Mouse (Mus musculus) lung, postnatal 14 days (tissue): ENCODE measurements at regions not wholly inside any gene's neighbourhood (a gene's known extent, or its start where the extent isn't known, plus 50 kb on each side); places are given as distances from the start of the nearest gene placed in this dataset.
"Not testable (repeated sequence)": the region's sequence is repeated elsewhere in the genome, so short reads cannot be mapped to it uniquely, and the experiment has no call there.

ENCODE experiments used
- DNase-seq: peaks from one replicate; pipeline ENCODE4 v3.0.0; 2021

DNA sequence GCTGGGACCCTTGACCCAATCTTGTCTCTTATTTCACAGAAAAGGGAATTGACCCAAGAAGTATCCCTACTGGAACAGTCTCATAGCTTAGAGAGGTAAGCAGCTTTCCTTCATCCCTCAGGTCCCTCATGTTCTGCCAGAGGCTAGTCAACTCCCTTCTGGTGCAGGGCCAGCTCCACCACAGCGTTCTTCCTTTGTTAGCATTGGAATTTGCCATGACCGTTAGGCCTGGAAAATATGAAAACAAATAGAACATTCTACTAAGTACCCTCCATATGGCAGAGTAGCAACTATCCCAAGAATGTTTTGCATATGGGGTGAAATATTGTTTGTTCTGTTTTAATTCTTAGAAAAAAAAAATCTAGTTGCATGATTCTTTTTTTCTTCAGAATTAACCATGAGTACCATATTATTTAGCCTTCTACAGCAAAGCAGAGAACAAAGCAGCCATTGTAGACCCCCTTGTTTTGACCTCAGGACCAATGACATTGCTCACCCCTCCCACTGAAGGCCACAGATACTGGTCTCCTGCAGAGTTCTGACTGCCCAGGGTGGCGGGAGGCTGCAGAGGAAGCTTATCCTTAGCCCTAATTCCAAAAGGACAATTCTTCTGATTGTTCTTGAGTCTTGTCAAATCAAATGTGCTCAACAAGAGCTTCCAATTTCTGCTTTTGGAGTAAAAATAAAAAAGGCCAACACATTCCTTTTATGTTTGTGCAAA lies 78.1 kb upstream of the Ehbp1 start:
- DNase-seq, result no peak

DNA sequence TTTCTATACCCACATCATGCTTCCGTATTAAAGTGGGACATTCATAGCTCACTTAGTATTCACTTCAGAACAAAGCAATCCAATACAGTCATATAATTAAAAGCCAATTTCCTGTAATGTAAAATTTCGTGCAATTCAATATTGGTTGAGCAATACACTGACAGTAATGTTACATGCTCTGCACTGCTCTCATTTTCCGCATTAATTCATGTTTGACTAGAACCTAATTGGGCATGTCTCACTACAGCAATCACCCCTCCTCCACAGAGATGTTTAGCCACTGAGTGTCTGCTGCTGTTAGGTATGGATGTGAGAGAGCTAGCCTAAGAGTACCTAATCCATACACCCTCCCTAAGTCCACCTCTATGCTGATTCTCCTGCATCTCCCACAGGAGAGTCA lies 79.7 kb upstream of the Ehbp1 start:
- DNase-seq, result no peak

DNA sequence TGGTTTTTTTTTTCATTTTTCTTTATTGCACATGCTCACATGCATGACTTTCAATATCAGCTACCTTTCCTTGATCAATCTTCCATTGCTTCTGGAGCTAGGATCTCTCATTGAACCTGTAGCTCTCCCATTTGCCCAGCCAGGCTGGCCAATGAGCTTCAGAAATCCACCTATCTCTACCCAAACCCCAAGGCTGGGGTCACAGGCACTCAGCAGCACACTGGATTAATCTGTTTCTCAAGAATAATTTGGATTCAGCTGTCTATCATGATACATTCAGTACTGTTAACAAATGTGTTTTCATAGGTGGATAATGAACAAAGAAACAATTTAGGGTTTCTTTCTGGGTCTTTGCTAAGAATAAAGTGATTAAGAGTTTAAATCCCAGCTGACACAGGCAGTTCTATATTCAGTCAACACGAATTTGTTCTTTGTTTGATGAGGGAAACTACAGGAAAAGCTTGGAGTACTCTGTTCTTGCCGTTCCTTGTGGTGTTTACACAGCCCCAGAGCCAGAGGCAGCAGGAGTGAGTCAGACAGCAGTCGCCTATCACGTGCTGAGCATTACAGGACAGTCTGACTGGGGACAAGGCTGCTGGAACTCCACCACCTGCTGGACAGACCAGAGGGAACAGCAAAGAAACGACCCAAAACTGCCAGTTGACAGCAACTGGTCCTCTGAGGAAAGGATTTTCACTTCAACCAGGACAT lies 74.6 kb upstream of the Tmem17 start:
- DNase-seq, result peak; percentile 69

DNA sequence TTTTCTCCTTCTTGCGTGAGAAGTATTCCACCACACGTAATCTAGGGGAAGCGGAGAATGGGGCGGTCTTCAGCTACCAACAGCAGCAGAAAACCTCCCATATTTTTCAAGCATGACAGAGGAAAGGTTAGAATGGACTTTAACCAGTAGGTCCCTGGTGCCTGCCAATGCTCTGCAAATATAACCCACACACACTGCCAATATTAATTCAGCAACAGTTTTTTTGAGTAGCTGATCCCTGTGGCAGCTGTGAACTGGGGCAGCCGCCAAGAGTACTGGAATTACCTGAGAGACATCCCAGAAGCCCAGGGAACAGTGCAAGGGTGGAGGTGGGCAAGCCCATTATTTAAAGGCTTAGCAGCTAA lies 74.1 kb upstream of the Tmem17 start:
- no peak for DNase-seq

DNA sequence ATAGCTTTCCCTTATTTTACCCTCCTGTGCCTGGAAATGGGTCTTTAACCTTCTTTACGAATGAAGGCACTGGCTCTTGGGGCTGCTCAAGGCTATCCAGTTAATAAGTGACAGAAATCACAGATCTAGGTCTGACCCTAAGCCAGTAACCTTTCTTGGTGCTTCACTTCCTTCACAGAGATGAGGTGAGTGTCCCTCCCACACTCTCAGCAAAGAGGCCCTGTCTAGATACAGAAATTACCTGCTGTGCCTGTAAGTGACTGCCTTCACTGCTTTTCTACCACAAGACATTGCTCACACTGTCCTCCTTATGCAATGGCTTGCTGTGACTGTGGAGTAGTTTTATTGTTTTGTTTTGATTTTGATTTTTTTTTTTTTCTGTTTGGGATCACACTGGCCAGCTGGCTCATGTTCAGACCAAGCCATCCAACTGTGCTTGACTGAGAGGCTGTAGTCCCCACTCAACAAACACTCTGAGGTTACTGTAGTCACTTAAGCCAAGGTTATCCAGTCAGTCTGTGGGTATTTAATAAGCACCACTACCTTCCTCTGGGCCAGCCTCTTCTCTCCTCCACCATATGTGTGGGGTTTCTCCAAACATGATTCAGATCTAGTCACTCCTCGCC lies 73.3 kb upstream of the Tmem17 start:
- DNase-seq, result peak; percentile 20

DNA sequence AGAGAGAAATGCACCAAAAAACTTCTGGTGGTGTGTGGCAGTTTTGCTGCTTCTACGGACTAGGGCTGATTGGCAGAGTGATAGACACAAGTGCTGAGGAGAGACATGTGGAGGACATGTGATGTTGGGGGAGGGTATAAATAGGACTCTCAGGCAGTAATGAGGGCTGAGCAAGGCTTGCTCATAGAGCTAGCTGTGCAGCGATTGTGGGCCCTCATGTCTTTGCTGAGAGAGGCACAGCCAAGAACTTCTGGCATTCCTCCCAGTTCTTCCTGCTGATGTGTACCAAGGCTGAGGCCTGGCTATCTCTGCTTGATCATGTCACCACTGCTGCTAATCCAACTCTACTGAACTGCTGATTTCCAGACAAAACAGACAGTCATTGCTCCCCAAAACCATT lies 71.4 kb upstream of the Tmem17 start:
- peak; percentile 39 for DNase-seq

DNA sequence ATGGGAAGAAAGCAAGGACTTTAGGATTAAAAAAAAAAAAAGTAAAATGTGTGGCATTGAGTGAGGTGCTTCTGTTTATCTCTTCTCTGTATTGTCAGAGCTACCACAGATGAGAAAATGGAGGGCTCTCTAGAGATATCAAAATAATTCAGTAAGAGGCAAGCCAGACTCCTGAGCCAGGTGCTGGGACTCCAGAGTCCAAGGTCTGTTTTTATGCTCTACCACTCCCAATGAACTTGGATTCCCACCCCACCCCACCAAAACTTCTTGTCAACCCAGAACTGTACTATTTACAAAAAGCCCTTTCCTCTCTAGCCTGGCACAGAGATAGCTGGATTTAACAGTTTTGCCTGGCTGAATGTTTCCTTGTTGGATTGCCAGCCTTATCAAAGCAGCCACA lies 58.7 kb upstream of the Tmem17 start:
- DNase-seq, result no peak

DNA sequence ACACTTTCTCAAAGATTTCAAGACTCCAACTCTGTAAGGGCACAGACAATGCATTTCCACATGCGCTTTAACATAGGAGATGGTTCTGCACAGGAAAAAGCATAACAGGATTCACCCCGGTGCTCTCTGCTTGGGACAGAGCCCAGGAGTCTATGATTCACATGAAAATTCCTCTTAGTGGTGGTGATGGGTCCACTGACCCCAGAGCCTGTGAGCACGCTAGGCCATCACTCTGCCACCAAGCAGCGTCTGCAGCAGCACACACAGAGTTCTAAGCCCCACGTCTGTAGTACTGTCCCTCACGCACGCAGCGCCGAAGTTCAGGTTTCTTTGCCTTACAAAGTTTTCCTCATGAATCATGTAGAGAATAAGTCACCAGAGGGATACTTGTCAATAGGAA lies 55.6 kb upstream of the Tmem17 start:
- no peak for DNase-seq

DNA sequence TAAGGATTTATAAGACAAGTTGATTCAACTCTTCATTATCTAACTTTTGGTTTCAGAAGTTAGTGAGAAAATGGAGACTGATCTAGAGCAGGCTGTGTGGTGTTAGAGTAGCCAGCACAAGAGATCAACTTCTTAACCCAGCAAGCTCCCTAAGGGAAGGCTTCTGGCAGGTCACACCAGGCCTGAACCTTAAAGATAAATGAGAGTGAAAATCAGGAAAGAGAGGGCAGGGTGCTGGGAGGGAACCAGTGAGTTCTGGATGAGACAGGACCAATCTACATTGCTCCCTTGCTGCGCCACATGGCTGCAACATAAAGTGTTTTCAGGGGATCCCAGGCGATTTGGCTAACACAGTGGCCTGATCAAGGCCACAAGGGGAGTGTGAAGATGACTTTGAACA lies 54.7 kb upstream of the Tmem17 start:
- DNase-seq, result no peak

DNA sequence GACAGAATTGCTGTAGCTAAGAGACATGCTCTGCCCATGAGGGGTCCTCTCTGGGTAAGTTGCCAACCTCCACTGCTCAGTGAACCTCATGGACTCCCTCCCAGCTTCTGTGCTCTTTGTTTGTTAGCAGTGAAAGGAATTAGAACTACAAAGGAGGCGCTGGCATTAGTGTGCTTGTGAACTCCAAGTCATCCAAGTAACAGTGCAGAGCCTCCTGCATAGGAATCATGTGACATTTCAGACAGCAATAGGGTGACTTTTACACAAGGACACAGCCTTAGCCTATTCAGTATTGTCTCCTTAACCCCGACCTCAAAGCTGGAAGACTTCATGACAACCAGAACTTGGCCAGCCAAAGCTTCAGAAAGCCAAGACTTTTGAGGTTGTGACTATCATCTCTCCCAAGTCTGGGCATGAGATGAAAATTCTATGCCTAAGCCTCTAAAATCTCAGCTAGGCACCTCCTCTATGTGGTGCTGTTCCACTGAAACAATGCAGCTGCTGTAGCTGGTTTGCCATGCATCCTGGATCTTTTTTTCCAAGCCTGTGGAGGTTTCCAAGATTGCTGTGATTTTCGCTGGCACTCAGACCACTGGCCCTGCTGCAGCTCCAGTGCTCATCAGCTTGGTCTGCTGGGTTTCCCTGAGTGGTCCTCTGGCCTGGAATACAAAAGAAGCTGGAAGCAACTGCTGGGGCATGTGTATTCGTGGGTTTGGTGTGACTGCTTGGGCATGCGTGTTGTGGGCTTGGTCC lies 52.8 kb upstream of the Tmem17 start:
- DNase-seq, result peak; percentile 6

DNA sequence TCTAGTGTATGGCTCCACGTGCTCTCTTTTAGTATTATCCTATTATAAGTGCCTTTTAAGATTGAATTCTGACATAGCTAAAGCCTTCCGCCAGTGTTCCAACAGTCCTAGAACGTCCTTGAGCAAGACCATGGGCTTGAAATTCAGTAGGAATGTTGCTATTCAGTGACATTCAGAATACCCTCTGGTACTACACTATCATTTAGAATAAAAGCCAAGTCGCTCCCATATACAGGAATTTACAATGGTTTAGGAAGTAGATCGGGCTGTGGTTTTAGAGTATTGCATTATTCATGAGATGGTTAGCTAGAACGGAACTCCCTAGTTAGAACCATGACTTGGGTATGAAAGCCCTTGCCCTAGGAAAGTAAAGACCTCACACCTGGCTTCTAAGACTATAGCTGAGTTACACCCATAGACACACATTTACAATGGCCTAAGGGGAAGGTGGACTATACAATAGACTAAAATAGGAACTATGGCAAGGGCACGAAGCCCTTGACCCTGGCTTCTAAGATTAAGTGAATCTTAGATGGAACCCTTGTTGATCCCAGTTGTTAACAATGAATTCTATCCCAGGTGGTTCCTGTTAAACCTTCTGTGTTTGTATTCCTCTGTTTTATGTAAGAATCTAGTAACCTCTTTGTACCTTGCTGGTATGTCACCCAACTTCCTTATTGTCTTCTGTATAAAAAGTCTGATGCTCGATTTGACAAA lies 50.7 kb upstream of the Tmem17 start:
- DNase-seq, result not testable (repeated sequence)
